Mouse (Mus musculus): Measurements from ENCODE around the gene Pik3cb.

GRCm38 (mm10) chr9:99021751-99022150, 118.7 kb downstream of the Pik3cb start:
- TF ChIP-seq CTCF (IDR thresholded peaks at IDR 0.05; ENCODE audit: low read depth, low read length) (no peak), GATA1 (IDR thresholded peaks at IDR 0.05; ENCODE audit: borderline replicate concordance, low read length) (no peak)
